Mouse (Mus musculus) olfactory bulb, adult 2 months (tissue): ENCODE data around the gene Ifi211. TPM values are rescaled to one million over a fixed set of nuclear protein-coding genes. Genes with fewer than 3 reads are reported as not detected.
"Not testable (repeated sequence)": the region's sequence is repeated elsewhere in the genome, so short reads cannot be mapped to it uniquely, and the experiment has no call there.

Source experiments
- H3K27ac ChIP-seq: fragments of 200-500 bp; 2 replicates; pipeline ENCODE4 v1.5.1; 2012; ENCODE audit warnings: low read depth, low read length; ENCODE audit not compliant: insufficient read depth
- H3K4me1 ChIP-seq: fragments of 200-500 bp; 2 replicates; pipeline ENCODE4 v1.6.1; 2012; ENCODE audit warnings: low read length; ENCODE audit not compliant: control insufficient read depth, insufficient read depth
- H3K4me3 ChIP-seq: fragments of 200-500 bp; 2 replicates; pipeline ENCODE4 v1.5.1; 2012; ENCODE audit warnings: mild to moderate bottlenecking, low read depth, low read length, moderate library complexity; ENCODE audit not compliant: insufficient read depth
- CTCF ChIP-seq: fragments of 200-500 bp; IDR thresholded peaks from 2 replicates; pipeline ENCODE4 v1.5.1; 2012; ENCODE audit warnings: low read depth, mild to moderate bottlenecking, low read length, moderate library complexity; ENCODE audit not compliant: insufficient read depth
- POLR2A ChIP-seq: fragments of 200-500 bp; IDR thresholded peaks from 2 replicates; pipeline ENCODE4 v1.6.1; 2012; ENCODE audit warnings: mild to moderate bottlenecking, low read depth, low read length, moderate library complexity; ENCODE audit not compliant: insufficient read depth
- WGBS: fragments of 180-500 bp; shearing (Covaris S2); methylation state at CpG from one replicate; pipeline ENCODE4 v1.1.7; 2018; 5-methylcytosine and 5-hydroxymethylcytosine counted together
- polyA plus RNA-seq: library from polyadenylated mRNA; stranded (reverse); fragments of >200 nt; gene quantifications from 2 replicates; pipeline ENCODE4 v1.2.4, GENCODE M21; 2012; ENCODE audit warnings: low replicate concordance; ENCODE audit not compliant: missing spikeins, insufficient read depth, insufficient read length

Ifi211 gene
- polyA plus RNA-seq, 1 experiment, result not detected

GRCm38 (mm10) chr1:173914559-173914958 lies 1.7 kb upstream of the Ifi211 start:
- no peak overlapping the region for H3K4me3 ChIP-seq
- no peaks in the 10 kb centered on the region for H3K4me1 ChIP-seq
- WGBS, result 84% methylated on average over 2 of the region's 2 CpGs
- H3K27ac ChIP-seq, result no peak overlapping the region
- TF ChIP-seq POLR2A (no peak), CTCF (no peak)

- H3K27ac ChIP-seq, H3K4me3 ChIP-seq, H3K4me1 ChIP-seq: not testable (repeated sequence)
Measured at GRCm38 (mm10) chr1:173913256-173913791, 478 bp upstream of the Ifi211 start.

GRCm38 (mm10) chr1:173911808-173912464 lies 910 bp downstream of the Ifi211 start:
- Histone ChIP-seq H3K4me1 (no peaks in the 10 kb centered on the region), H3K27ac (no peak overlapping the region), H3K4me3 (no peak overlapping the region)
- TF ChIP-seq POLR2A (no peak), CTCF (no peak)
- 93% methylated on average over 2 of the region's 2 CpGs for WGBS

DNA sequence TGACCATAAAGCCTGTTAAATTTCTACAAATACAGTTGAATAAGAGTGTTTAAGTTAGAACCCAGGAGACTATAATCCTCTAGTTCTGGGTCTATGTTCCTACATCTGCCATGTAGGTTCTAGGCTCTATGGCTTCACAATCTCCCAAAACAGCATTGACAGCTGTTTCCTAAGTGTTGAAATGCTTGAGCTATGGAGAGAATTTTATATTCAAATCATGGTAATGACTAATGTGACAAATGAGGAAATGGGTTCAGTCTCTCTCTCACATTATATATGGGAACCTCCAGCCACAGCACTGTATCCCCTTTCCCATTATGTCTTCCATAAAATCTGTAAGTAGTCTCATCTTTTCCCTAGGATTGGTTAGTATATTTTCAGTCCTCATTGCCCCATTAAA lies 4.5 kb downstream of the Ifi211 start:
- H3K4me1 ChIP-seq, H3K4me3 ChIP-seq, H3K27ac ChIP-seq: not testable (repeated sequence)

GRCm38 (mm10) chr1:173905885-173906284 lies 7.0 kb downstream of the Ifi211 start:
- 94% methylated on average over 4 of the region's 4 CpGs for WGBS
- not testable (repeated sequence) for H3K4me1 ChIP-seq, H3K4me3 ChIP-seq, H3K27ac ChIP-seq

- not testable (repeated sequence) for H3K27ac ChIP-seq, H3K4me1 ChIP-seq, H3K4me3 ChIP-seq
Measured at GRCm38 (mm10) chr1:173889741-173890140, 23.1 kb downstream of the Ifi211 start.

GRCm38 (mm10) chr1:173887026-173887787 lies 25.6 kb downstream of the Ifi211 start:
- not testable (repeated sequence) for H3K4me3 ChIP-seq, H3K4me1 ChIP-seq, H3K27ac ChIP-seq
- WGBS, result 92% methylated on average over 1 of the region's 2 CpGs

- WGBS, result 38% methylated on average over 3 of the region's 3 CpGs
- H3K4me3 ChIP-seq, H3K4me1 ChIP-seq, H3K27ac ChIP-seq: not testable (repeated sequence)
Measured at GRCm38 (mm10) chr1:173880004-173880666, 32.7 kb downstream of the Ifi211 start.

GRCm38 (mm10) chr1:173879225-173879987 lies 33.4 kb downstream of the Ifi211 start:
- not testable (repeated sequence) for H3K4me1 ChIP-seq, H3K4me3 ChIP-seq, H3K27ac ChIP-seq
- 73% methylated on average over 5 of the region's 5 CpGs for WGBS

GRCm38 (mm10) chr1:173878264-173878663 lies 34.6 kb downstream of the Ifi211 start:
- not testable (repeated sequence) for H3K4me3 ChIP-seq, H3K4me1 ChIP-seq, H3K27ac ChIP-seq
- WGBS, result 87% methylated on average over 6 of the region's 6 CpGs

DNA sequence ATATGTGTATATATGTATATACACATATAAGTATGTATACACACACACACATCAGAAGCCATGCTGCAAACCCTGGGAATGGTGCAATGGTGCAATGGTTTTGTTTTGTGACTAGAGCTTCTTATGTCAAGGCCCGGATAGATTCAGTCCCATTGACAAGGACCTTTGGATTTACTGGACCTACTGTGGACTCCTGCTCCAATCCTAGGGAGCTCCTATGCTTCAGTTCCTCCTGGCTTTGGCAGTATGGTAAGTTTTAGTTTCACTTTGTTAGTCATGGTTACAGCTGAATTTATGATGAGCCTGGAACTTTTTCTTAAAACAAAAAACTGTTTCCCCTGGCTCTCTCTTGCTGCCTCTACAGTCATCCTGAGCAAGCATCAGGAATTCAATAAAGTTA lies 35.7 kb downstream of the Ifi211 start:
- not testable (repeated sequence) for H3K27ac ChIP-seq, H3K4me1 ChIP-seq, H3K4me3 ChIP-seq
- 87% methylated on average over 1 of the region's 1 CpGs for WGBS

DNA sequence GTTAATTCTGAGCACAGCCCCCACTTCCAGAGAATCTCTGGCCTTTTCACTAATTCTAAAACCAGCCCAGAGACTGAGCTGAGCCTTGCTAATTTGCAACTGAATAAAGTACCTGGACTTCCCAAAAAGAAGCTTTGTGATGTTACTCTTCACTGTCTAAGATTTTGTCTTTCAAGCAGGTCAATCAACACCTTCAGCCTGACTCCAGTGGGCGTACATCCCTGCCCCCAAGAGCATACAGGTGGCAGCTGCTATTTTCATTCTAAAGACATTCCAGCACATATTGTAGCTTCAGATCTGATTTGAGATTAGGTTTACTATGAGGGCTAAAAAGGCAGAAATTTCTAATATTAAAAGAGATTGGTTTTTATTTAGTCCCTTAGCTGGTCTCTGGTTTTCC lies 44.3 kb downstream of the Ifi211 start:
- not testable (repeated sequence) for H3K27ac ChIP-seq, H3K4me1 ChIP-seq, H3K4me3 ChIP-seq
- 80% methylated on average over 1 of the region's 1 CpGs for WGBS
